Mouse (Mus musculus) erythroid progenitor cell, adult 5-6 weeks (primary cell): ENCODE results near the gene Neu3. TPM values are rescaled to one million over a fixed set of nuclear protein-coding genes. Genes with fewer than 3 reads are reported as not detected.

Experiments used
- ATAC-seq: replicated peaks from 2 replicates; pipeline ENCODE4 v1.8.0; 2016; ENCODE audit warnings: moderate number of reproducible peaks, mild to moderate bottlenecking, moderate TSS enrichment, inconsistent platforms; ENCODE audit not compliant: poor library complexity, low FRiP score, severe bottlenecking
- total RNA-seq, 2 experiments: library from RNA; stranded (forward) in 1 of 2; stranded (reverse) in 1 of 2; fragments of 150-400 nt in 1 of 2; fragments of 186-747, 209-891 nt in 1 of 2; gene quantifications; 2 replicates each; pipeline versions ENCODE4 v1.2.3 to v1.2.4; 2015 to 2017; ENCODE audit warnings: low replicate concordance in 2 of 2

Neu3 gene
- total RNA-seq (2015; ENCODE audit: low replicate concordance) (17.3 and 21.0 TPM in 2 replicates), total RNA-seq (2017; ENCODE audit: low replicate concordance) (22.8 and 23.1 TPM in 2 replicates)

GRCm38 (mm10) chr7:99828083-99828570 lies at the start of gene Neu3:
Gene Neu3, minus strand, starts transcription at chr7:99828417.
- ATAC-seq = peak; percentile 93

GRCm38 (mm10) chr7:99876345-99876744 lies 48.1 kb upstream of the Neu3 start:
- peak; percentile 73 for ATAC-seq

GRCm38 (mm10) chr7:99875891-99876290 lies 47.7 kb upstream of the Neu3 start:
- no peak for ATAC-seq

- ATAC-seq = no peak
Observed at GRCm38 (mm10) chr7:99873965-99874364, 45.7 kb upstream of the Neu3 start.

- no peak for ATAC-seq
Observed at GRCm38 (mm10) chr7:99869296-99869695, 41.1 kb upstream of the Neu3 start.

GRCm38 (mm10) chr7:99865219-99865618 lies 37.0 kb upstream of the Neu3 start:
- no peak for ATAC-seq

- ATAC-seq = no peak
Observed at GRCm38 (mm10) chr7:99864241-99865028, 36.2 kb upstream of the Neu3 start.

- ATAC-seq = no peak
Observed at GRCm38 (mm10) chr7:99863362-99863761, 35.1 kb upstream of the Neu3 start, which contains the start of gene Spcs2. Gene Spcs2, minus strand, starts transcription at chr7:99863462.

GRCm38 (mm10) chr7:99858813-99859585 lies 30.8 kb upstream of the Neu3 start, which contains the start of gene Xrra1:
Gene Xrra1, plus strand, starts transcription at chr7:99859116.
- peak; percentile 96 for ATAC-seq

- peak; percentile 43 for ATAC-seq
Observed at GRCm38 (mm10) chr7:99858175-99858812, 30.1 kb upstream of the Neu3 start.

GRCm38 (mm10) chr7:99856266-99856861 lies 28.1 kb upstream of the Neu3 start:
- ATAC-seq = no peak

GRCm38 (mm10) chr7:99854311-99854710 lies 26.1 kb upstream of the Neu3 start:
- no peak for ATAC-seq

GRCm38 (mm10) chr7:99853350-99853749 lies 25.1 kb upstream of the Neu3 start:
- ATAC-seq = no peak

GRCm38 (mm10) chr7:99851618-99852017 lies 23.4 kb upstream of the Neu3 start:
- no peak for ATAC-seq

GRCm38 (mm10) chr7:99851121-99851520 lies 22.9 kb upstream of the Neu3 start:
- ATAC-seq = no peak

- no peak for ATAC-seq
Observed at GRCm38 (mm10) chr7:99850534-99850933, 22.3 kb upstream of the Neu3 start.

- no peak for ATAC-seq
Observed at GRCm38 (mm10) chr7:99845533-99846236, 17.5 kb upstream of the Neu3 start.

- no peak for ATAC-seq
Observed at GRCm38 (mm10) chr7:99838241-99838640, 10.0 kb upstream of the Neu3 start.
